Mouse (Mus musculus) spleen, adult 2 months (tissue): Measurements from ENCODE around the gene Ankrd52. TPM values are rescaled to one million over a fixed set of nuclear protein-coding genes. Genes with fewer than 3 reads are reported as not detected.

Experiments
- DNase-seq, 2 experiments: peaks; one replicate each; pipeline versions ENCODE4 v3.0.0 to v3.0.0-alpha.2; 2012 to 2021; ENCODE audit warnings: low spot score in 2 of 2, low read depth in 1 of 2
- H3K27ac ChIP-seq: fragments of 200-500 bp; 2 replicates; pipeline ENCODE4 v1.5.1; 2012; ENCODE audit warnings: low read length, inconsistent platforms; ENCODE audit not compliant: insufficient read depth
- H3K27me3 ChIP-seq: fragments of 200-500 bp; 2 replicates; pipeline ENCODE4 v1.6.1; 2012; ENCODE audit warnings: mild to moderate bottlenecking, moderate library complexity, low read length, inconsistent platforms; ENCODE audit not compliant: control insufficient read depth, insufficient read depth
- H3K36me3 ChIP-seq: fragments of 200-500 bp; 2 replicates; pipeline ENCODE4 v1.6.1; 2012; ENCODE audit warnings: mild to moderate bottlenecking, low read length, inconsistent platforms; ENCODE audit not compliant: control insufficient read depth, insufficient read depth
- H3K4me1 ChIP-seq: fragments of 200-500 bp; 2 replicates; pipeline ENCODE4 v1.6.1; 2011; ENCODE audit warnings: inconsistent platforms; ENCODE audit not compliant: control insufficient read depth, insufficient read depth, insufficient read length
- H3K4me3 ChIP-seq: fragments of 200-500 bp; 2 replicates; pipeline ENCODE4 v1.5.1; 2011; ENCODE audit warnings: mild to moderate bottlenecking, inconsistent platforms; ENCODE audit not compliant: insufficient read depth, insufficient read length; ENCODE audit errors: extremely low read depth
- CTCF ChIP-seq: fragments of 200-500 bp; IDR thresholded peaks from 2 replicates; pipeline ENCODE4 v1.5.1; 2011; ENCODE audit warnings: mild to moderate bottlenecking, inconsistent platforms; ENCODE audit not compliant: insufficient read depth, insufficient read length, insufficient replicate concordance; ENCODE audit errors: extremely low read depth
- POLR2A ChIP-seq: fragments of 200-500 bp; IDR thresholded peaks from 2 replicates; pipeline ENCODE4 v1.6.1; 2011; ENCODE audit warnings: low read depth, low read length, inconsistent platforms
- WGBS: fragments of 180-500 bp; shearing (Covaris S2); methylation state at CpG from one replicate; pipeline ENCODE4 v1.1.7; 2018; 5-methylcytosine and 5-hydroxymethylcytosine counted together
- polyA plus RNA-seq: library from polyadenylated mRNA; depleted of rRNA; stranded (reverse); fragments of >200 nt; gene quantifications from 2 replicates; pipeline ENCODE4 v1.2.3, GENCODE M21; 2012

Gene Ankrd52
- polyA plus RNA-seq, 1 experiment: 31.1 TPM

GRCm38 (mm10) chr10:128388941-128389340 is 12.0 kb downstream of the Ankrd52 start:
- Histone ChIP-seq H3K27me3 (no peaks in the 10 kb centered on the region), H3K4me3 (no peak overlapping the region), H3K36me3 (peaks cover 69% of the 10 kb centered on the region), H3K27ac (no peak overlapping the region), H3K4me1 (no peaks in the 10 kb centered on the region)
- 92% methylated on average over 14 of the region's 14 CpGs for WGBS
- TF ChIP-seq CTCF (no peak), POLR2A (no peak)
- DNase-seq: no peak

GRCm38 (mm10) chr10:128389570-128389969 is 12.7 kb downstream of the Ankrd52 start:
- TF ChIP-seq POLR2A (no peak), CTCF (no peak)
- H3K4me3 ChIP-seq: no peak overlapping the region
- no peak for DNase-seq
- H3K27ac ChIP-seq: no peak overlapping the region
- WGBS: 68% methylated on average over 6 of the region's 6 CpGs
- H3K27me3 ChIP-seq: no peaks in the 10 kb centered on the region
- H3K4me1 ChIP-seq: no peaks in the 10 kb centered on the region
- peaks cover 67% of the 10 kb centered on the region for H3K36me3 ChIP-seq

- no peak for DNase-seq
- H3K36me3 ChIP-seq: peaks cover 61% of the 10 kb centered on the region
- H3K27ac ChIP-seq: no peak overlapping the region
- WGBS: 93% methylated on average over 12 of the region's 12 CpGs
- no peaks in the 10 kb centered on the region for H3K4me1 ChIP-seq
- H3K4me3 ChIP-seq: no peak overlapping the region
- TF ChIP-seq POLR2A (no peak), CTCF (no peak)
- no peaks in the 10 kb centered on the region for H3K27me3 ChIP-seq
Observed at GRCm38 (mm10) chr10:128390366-128390765, 13.5 kb downstream of the Ankrd52 start.

- no peaks in the 10 kb centered on the region for H3K4me1 ChIP-seq
- H3K27me3 ChIP-seq: no peaks in the 10 kb centered on the region
- TF ChIP-seq CTCF: no peak
- no peak for TF ChIP-seq POLR2A
- peaks cover 52% of the 10 kb centered on the region for H3K36me3 ChIP-seq
- no peak overlapping the region for H3K27ac ChIP-seq
- whole genome bisulfite sequencing: 86% methylated on average over 6 of the region's 6 CpGs
- DNase-seq: no peak
- no peak overlapping the region for H3K4me3 ChIP-seq
Observed at GRCm38 (mm10) chr10:128391850-128392249, 14.9 kb downstream of the Ankrd52 start.

- DNase-seq: no peak
- no peak overlapping the region for H3K4me3 ChIP-seq
- peaks cover 15% of the 10 kb centered on the region for H3K36me3 ChIP-seq
- no peak overlapping the region for H3K27ac ChIP-seq
- WGBS: 84% methylated on average over 11 of the region's 11 CpGs
- H3K27me3 ChIP-seq: no peaks in the 10 kb centered on the region
- no peak for TF ChIP-seq CTCF
- no peak for TF ChIP-seq POLR2A
- H3K4me1 ChIP-seq: no peaks in the 10 kb centered on the region
Observed at GRCm38 (mm10) chr10:128396017-128396673, 19.2 kb downstream of the Ankrd52 start.

- TF ChIP-seq CTCF (no peak), POLR2A (no peak)
- DNase-seq: no peak
- H3K36me3 ChIP-seq: peaks cover 14% of the 10 kb centered on the region
- no peaks in the 10 kb centered on the region for H3K27me3 ChIP-seq
- WGBS: 88% methylated on average over 10 of the region's 10 CpGs
- H3K4me3 ChIP-seq: no peak overlapping the region
- no peaks in the 10 kb centered on the region for H3K4me1 ChIP-seq
- no peak overlapping the region for H3K27ac ChIP-seq
Observed at GRCm38 (mm10) chr10:128396716-128397264, 19.9 kb downstream of the Ankrd52 start.

GRCm38 (mm10) chr10:128397466-128397865 is 20.6 kb downstream of the Ankrd52 start:
- H3K4me1 ChIP-seq: no peaks in the 10 kb centered on the region
- H3K27me3 ChIP-seq: no peaks in the 10 kb centered on the region
- WGBS: 88% methylated on average over 7 of the region's 7 CpGs
- DNase-seq: no peak
- TF ChIP-seq POLR2A (no peak), CTCF (no peak)
- H3K4me3 ChIP-seq: no peak overlapping the region
- no peak overlapping the region for H3K27ac ChIP-seq
- H3K36me3 ChIP-seq: peaks cover 14% of the 10 kb centered on the region
